Mouse (Mus musculus): ENCODE data around the gene Isca1. TPM values are rescaled to one million over a fixed set of nuclear protein-coding genes. Genes with fewer than 3 reads are reported as not detected.
"Not testable (repeated sequence)": the region's sequence is repeated elsewhere in the genome, so short reads cannot be mapped to it uniquely, and the experiment has no call there.

Isca1 gene
- total RNA-seq, 2 experiments from 2014 or later, result 191 to 196 TPM

GRCm38 (mm10) chr13:59750310-59750709 lies 19.3 kb downstream of the Isca1 start:
- intact Hi-C loops (cut with DNase I), result no loop called here
- DNase-seq, result no peak

- intact Hi-C loops (cut with DNase I), result no loop called here
- DNase-seq, result no peak
These were observed 22.9 kb downstream of the Isca1 start, which contains the start of gene 1700014D04Rik for GRCm38 (mm10) chr13:59746711-59747110. TSS of gene 1700014D04Rik (minus strand) at chr13:59746752.

GRCm38 (mm10) chr13:59746164-59746563 lies 23.4 kb downstream of the Isca1 start:
- intact Hi-C loops (cut with DNase I), result no loop called here
- no peak for DNase-seq

GRCm38 (mm10) chr13:59745462-59745861 lies 24.1 kb downstream of the Isca1 start:
- intact Hi-C loops (cut with DNase I), result no loop called here
- no peak for DNase-seq

GRCm38 (mm10) chr13:59741697-59742096 lies 27.9 kb downstream of the Isca1 start:
- DNase-seq, result peak in 1 of 2 experiments; percentile 49
- intact Hi-C loops (cut with DNase I), result no loop called here

- peak; percentile 59 to 69 for DNase-seq
- intact Hi-C loops (cut with DNase I), result no loop called here
These were observed 28.5 kb downstream of the Isca1 start for GRCm38 (mm10) chr13:59741096-59741495.

GRCm38 (mm10) chr13:59739397-59739796 lies 30.2 kb downstream of the Isca1 start:
- intact Hi-C loops (cut with DNase I), result no loop called here

GRCm38 (mm10) chr13:59738455-59738854 lies 31.2 kb downstream of the Isca1 start:
- DNase-seq, result no peak
- intact Hi-C loops (cut with DNase I), result no loop called here

More at GRCm38 (mm10) chr13:59739397-59739796, 30.2 kb downstream of the Isca1 start:
- DNase-seq, result no peak

- DNase-seq, result no peak
- intact Hi-C loops (cut with DNase I), result no loop called here
These were observed 34.4 kb downstream of the Isca1 start for GRCm38 (mm10) chr13:59735190-59735589.

- DNase-seq; intact Hi-C loops (cut with DNase I): not testable (repeated sequence)
These were observed 35.3 kb downstream of the Isca1 start for GRCm38 (mm10) chr13:59734347-59734746.

- DNase-seq, result no peak
- intact Hi-C loops (cut with DNase I), result no loop called here
These were observed 35.7 kb downstream of the Isca1 start for GRCm38 (mm10) chr13:59733936-59734335.

- no peak for DNase-seq
- intact Hi-C loops (cut with DNase I), result no loop called here
These were observed 38.0 kb downstream of the Isca1 start, which contains the start of gene Spata31d1d for GRCm38 (mm10) chr13:59731652-59732051. TSS of gene Spata31d1d (minus strand) at chr13:59731752.

GRCm38 (mm10) chr13:59728378-59729093 lies 41.1 kb downstream of the Isca1 start:
- intact Hi-C loops (cut with DNase I), result loop anchor here (2.0 to 5.0 kb wide), 4 partner anchors 101 to 1091 kb away; no protein-coding TSS in a partner anchor
- peak; percentile 89 to 92 for DNase-seq

GRCm38 (mm10) chr13:59726139-59726867 lies 43.3 kb downstream of the Isca1 start:
- intact Hi-C loops (cut with DNase I), result loop anchor here (5.0 kb wide), 3 partner anchors 99 to 1089 kb away; no protein-coding TSS in a partner anchor
- DNase-seq, result no peak

GRCm38 (mm10) chr13:59722089-59722488 lies 47.5 kb downstream of the Isca1 start:
- intact Hi-C loops (cut with DNase I), result loop anchor here (5.0 kb wide), 1 partner anchor 75 kb away; no protein-coding TSS in a partner anchor

GRCm38 (mm10) chr13:59719475-59719874 lies 50.1 kb downstream of the Isca1 start:
- intact Hi-C loops (cut with DNase I), result no loop called here
- no peak for DNase-seq

More at GRCm38 (mm10) chr13:59722089-59722488, 47.5 kb downstream of the Isca1 start:
- not testable (repeated sequence) for DNase-seq

- peak; percentile 27 to 36 for DNase-seq
- intact Hi-C loops (cut with DNase I), result not testable (repeated sequence)
These were observed 50.7 kb downstream of the Isca1 start for GRCm38 (mm10) chr13:59718857-59719440.

GRCm38 (mm10) chr13:59713710-59714109 lies 55.9 kb downstream of the Isca1 start:
- DNase-seq, result no peak
- intact Hi-C loops (cut with DNase I), result no loop called here

GRCm38 (mm10) chr13:59711984-59712383 lies 57.6 kb downstream of the Isca1 start, which contains the start of gene Spata31d1b:
TSS of gene Spata31d1b (plus strand) at chr13:59712284.
- intact Hi-C loops (cut with DNase I); DNase-seq: not testable (repeated sequence)

- no peak for DNase-seq
- intact Hi-C loops (cut with DNase I), result no loop called here
These were observed 59.4 kb downstream of the Isca1 start, which contains the start of gene Spata31d1a for GRCm38 (mm10) chr13:59710230-59710629. TSS of gene Spata31d1a (minus strand) at chr13:59710330.

Data from heart, postnatal 10 days (tissue).